Mouse (Mus musculus) mature B cell (primary cell): ENCODE results near the gene Map3k7cl.

Source experiments
- in situ Hi-C: fragments of 300-500 bp; cut with MboI; formaldehyde crosslinking; loops from 2 replicates; pipeline ENCODE4 v1.14.3; 2019

Map3k7cl gene

DNA sequence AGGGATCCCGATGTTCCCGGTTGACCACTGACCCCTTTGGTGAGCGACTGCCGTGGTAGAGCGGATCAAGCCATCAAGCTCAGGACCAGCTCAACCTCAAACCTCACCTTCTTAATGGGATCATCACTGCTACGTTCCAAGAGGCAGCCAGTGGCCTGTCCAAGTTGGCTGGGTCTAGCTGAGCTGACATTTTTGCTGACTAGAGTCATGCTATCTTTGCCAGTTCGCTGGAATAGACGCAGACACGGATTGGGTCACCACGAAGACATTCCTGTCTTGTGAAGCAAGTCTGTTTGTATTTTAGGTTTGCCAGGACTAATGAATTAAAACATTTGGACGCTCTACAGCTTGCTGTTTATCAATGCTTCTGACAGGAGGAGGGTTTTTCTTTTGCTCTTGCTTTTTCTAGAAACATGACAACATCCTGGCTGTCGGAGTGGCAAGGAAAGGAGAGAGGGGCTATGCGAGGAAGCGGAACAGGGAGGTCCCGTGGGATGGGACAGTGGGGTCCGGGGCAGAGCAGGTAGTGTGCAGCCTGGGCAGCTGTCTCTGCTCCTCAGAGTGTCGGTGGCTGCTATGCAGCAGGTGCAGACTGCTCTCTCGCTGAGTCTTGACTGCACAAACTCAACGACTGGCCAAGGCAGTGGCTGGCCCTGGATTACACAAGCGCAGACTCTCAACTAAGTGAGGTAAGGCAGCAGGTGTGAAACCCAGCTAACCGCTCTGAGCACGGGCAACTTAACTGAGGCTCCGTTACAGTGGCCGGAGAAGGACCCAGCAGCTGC lies at the start of gene Map3k7cl:
TSS of gene Map3k7cl (plus strand) at position 424 of the 785 bp plus-strand sequence.
- in situ Hi-C loops, result no loop called here

DNA sequence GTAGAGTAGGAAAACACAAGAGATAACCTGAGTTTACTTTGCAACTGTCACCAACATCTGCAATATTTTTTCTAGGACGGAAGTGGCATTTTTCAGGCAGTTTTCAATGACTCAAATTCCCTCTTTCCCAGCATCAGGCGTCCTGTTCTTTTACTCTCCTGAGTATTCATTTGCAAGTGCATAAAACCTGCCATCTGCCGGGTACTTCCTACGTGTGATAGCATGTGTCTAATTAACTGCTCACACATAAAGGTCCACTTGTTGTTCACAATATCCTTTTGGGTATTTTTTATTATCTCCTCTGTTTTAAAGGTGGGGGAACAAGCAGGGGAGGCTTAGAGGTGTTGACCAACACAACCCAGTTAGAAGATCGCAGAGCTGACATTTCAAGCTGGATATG lies 41.4 kb upstream of the Map3k7cl start:
- in situ Hi-C loops, result no loop called here

DNA sequence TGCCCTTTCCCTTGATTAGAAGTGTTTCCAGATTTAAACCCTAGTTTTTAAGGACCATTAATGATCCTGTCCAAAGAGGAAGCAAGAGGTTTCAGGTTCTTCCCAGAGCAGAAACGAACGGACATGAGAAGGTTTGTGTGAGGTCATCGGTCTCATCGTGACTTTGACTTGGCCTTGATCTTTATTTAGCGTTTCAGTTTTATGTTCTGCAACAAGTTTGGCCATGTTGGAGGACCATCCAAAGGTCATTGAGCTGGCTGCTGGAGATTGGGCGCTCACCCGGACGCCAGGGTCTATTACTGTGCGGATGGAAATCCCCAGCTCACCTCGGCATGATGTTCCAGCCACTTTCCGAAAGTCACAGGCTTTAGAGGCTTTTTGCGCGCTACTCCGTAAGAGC lies 40.8 kb upstream of the Map3k7cl start:
- in situ Hi-C loops, result no loop called here

DNA sequence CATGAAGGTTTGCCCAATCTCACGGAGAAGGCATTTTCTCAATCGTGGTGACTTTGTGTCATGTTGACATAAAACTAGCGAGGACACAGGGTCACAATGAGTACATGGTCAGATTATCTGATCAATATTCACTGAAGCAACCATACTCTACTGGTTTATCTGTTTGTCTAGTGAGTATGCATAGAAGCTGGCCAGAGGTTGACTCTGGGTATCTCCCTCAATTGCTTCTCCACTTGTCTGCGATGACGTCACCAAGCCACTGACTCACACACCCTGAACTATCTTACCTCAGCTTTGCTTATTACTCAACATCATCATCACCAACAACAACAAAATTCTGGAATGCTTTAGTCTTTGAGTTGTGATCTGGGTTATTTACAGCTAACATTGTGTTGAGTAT lies 28.9 kb upstream of the Map3k7cl start:
- in situ Hi-C loops, result no loop called here

DNA sequence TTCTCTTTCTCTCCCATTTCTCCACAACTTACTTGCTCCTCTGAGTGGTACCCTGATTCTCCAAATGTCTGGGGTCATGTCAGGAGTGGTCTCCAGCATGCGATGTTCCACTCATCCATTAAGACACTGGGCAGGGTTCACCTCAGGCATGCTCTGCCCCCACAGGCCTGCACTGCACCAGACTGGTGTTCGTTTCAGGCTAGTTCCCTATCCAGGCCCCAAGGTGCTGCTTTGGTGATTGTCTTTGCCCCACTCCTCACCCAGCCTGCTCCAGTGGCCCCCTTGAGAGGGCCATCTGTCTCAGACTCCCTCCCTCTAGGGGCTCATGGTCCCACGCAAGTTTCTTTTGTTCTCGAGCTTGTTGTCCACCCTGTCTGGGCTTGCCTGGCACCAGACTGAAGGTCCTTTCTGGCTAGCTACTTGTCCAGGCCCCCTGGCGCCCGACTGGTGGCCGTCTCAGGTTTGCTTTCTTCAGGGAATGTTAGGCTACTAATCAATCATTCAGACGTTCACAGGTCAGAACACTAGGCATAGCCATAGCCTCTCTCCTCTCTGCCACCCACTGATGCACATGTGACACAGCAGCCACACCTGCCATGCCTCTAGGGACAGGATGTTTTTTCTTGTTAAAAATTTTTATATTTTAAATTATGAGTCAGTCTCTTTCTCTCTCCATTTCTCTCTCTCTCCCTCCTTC lies 25.4 kb upstream of the Map3k7cl start:
- in situ Hi-C loops, result no loop called here

DNA sequence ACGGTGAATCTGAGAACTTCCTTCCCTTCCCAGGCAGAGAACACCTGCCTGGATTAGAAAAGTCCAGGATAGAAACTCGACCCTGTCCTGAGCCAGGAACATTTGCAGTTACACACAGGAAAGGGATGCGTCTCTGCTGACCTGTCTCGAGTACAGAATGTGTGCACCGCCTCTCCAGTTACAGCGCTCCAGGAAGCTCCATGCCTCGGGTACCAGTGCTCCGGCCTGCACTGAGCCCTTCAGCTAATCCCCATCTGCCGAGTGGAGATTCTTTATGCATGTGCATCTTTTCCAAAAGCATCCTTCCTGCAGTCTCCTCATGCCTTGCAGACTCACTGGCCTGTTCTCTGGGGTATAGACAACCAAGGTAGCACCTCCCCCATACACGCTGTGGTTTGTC lies 24.4 kb upstream of the Map3k7cl start:
- in situ Hi-C loops, result no loop called here

DNA sequence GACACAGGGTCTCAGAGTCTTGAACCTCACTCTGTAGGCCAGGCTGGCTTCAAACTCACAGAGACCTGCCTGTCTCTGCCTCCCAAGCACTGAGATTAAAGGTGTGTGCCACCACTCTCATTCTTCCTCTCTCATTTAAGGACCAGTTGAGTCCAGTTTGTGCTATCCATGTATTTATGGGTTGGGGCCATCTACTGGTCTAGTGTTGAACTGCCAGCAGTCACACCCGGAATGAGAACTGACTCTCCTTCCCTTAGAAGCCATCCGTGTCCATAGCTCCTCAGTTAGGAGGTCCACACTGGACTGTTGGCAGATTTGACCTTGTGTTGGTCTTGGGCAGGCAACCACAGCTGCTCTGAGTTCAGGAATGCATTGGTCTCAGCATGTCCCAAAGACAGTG lies 4.8 kb upstream of the Map3k7cl start:
- in situ Hi-C loops, result no loop called here

DNA sequence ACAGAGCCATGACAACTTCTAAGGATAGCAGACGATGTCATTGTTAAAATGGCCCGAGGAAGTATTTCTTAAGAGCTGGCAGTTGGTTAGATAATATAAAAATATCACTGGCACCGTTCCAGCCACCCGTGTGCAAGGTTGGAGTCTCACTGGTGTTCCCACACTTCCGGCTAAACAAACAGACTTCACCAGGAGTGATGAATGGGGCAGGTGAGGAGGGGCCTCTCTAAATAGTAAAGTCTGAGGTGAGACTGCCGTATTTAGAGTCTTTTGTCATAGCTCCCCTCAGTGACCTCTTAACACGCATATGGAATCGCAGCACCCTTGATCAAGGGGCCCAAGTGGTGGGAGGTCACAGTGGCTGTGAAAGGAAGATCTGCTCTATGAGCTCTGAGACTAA lies 3.2 kb downstream of the Map3k7cl start:
- in situ Hi-C loops, result no loop called here

DNA sequence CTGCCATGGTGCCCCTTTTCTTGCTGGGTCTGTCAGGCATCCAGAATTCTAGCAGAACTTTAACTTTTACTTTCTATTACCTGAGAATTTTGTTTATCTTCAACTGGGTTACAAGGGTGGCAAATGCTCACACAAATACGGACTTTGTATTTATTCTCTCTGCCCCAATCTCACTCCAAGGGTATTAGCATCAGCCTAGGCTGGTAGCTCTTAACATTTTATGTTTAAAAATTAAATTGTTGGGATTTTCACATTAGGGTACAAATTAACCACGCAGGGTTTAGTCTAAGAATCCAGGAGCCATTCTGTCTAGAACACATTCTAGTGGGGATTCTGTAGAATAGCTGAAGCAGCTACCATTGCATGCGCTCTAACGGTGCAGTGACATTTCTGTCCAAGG lies 8.4 kb downstream of the Map3k7cl start:
- in situ Hi-C loops, result no loop called here

DNA sequence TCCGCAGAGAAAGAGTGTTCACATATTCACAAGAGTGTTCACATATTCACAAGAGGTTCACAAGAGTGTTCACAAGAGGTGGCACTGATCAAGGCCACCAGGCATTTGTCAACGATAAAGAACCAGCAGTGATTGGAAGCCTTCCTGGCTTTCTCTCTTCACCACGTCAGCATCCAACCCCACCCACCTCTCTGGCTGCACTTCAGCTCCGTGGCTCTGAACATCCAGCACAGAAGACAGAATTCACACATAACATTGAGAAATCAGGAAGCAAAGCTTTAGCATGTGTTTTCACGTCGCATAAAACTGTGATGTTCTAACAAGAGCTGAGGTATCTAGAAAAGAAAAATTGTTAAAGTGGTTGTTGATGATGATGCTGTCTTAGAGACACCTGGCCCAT lies 10.4 kb downstream of the Map3k7cl start:
- in situ Hi-C loops, result no loop called here

DNA sequence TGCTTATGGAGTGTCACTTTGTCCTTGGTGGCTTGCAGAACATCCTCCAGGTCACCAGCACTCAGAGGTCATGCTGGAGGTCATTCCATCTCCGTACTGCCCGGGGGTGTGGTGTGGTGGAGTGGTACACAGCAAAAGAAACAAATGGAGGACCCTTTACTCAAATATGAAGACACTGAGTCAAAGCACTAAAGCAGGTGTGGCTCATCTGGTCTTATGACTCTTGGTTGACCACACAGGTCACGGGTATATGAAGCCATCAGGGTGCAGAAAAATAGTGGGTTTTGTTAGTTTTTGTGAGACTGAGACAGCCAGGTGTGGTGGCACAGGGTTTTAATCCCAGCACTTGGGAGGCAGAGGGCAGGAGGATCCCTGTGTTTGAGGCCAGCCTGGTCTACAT lies 11.4 kb downstream of the Map3k7cl start:
- in situ Hi-C loops, result no loop called here

DNA sequence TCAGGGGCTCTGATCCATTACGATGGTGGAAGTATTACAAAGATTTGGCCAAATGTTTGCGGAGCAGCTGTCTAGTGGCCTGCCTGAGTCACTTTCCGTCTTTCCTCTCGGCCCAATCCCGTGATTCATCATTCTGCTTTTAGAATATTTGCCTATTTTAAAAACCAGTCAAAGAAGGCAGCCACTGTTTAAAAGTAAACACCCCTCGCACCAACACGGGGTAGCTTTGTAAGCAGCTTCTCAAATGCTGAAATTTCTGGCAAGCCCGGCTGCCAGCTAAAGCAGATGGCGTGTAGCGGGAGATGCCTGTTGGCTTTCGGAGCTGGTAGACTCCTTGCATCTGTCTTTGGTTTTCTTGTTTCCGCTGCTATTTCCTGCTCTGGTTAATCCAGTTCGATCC lies 14.4 kb downstream of the Map3k7cl start:
- in situ Hi-C loops, result no loop called here

DNA sequence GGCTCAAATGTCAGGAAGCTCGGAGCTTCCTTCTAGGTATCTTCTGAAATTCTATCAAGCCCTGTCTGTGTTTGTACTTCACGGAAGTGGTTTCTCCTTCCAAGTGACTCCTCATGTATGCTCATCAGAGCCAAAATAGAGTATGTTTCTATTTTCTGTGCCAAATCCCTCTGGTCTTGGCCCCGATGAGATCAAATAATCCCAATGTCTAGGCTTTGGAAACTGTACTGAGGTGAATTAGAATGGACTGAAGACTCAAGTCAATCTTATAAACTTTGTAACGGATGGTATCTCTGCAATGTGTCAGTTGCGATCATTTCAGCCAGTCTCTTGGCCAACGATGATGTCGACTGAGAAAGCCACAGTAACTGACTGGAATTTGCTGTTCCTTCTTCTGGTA lies 15.1 kb downstream of the Map3k7cl start:
- in situ Hi-C loops, result no loop called here

DNA sequence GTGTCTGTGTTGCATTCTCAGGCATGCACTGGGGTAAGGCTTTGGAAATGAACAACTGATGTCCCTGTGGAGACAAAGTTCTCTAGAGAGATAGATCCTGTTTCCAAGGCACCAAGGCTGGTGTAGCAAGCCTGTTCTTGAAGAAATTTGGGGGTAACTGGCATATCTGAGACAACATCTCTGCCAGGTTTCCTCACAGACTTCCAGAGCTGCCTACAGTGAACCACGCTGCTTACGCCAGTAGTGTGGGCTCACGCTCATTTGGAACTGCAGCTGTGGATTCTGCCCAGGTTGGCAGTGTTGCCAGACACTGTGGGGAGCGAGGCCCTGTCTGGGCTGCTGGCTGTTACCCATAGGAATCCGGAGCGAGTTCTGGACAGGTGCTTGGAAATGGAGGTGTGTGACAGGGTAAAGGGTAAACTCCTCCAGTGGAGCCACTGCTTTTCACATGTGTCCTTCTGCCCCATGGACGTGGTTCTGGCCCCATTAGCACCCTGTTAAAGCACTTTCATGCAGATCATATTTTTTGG lies 16.5 kb downstream of the Map3k7cl start:
- in situ Hi-C loops, result no loop called here

DNA sequence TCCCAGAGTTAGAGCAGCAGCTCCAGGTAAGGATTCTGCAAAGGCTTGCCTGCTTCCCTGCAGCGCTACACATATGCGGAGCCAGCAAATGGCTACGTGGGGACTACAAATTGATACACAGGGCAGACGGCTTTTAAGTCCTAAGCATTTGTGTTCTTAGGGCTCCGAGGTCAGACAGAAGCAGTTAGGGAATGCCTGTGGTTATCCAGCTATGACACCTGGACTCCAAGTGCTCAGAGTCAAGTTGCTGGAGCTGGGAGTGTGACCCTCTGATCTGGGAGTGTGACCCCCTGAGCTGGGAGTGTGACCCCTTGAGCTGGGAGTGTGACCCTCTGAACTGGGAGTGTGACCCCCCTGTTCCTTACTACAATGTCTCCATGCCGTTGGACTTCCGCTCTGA lies 17.2 kb downstream of the Map3k7cl start:
- in situ Hi-C loops, result no loop called here

DNA sequence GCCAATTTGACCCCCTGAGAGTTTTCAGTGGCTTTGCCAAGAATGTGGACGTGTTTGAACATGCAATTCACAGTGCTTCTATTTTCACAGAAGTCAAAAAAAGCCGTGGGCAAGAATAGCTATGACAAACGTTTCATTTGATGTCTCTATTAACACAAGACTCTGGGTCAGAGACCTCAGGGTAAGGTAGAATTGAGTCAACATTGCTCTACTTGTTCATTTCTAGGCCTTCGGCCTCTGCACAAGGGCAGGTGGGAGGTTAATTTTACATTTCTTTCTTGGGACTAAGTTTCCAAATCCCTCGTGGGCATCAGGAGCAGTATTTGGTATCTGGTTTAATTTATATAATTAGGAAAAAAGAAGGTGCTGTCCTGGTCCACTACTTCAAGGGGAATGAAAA lies 20.3 kb downstream of the Map3k7cl start:
- in situ Hi-C loops, result no loop called here

DNA sequence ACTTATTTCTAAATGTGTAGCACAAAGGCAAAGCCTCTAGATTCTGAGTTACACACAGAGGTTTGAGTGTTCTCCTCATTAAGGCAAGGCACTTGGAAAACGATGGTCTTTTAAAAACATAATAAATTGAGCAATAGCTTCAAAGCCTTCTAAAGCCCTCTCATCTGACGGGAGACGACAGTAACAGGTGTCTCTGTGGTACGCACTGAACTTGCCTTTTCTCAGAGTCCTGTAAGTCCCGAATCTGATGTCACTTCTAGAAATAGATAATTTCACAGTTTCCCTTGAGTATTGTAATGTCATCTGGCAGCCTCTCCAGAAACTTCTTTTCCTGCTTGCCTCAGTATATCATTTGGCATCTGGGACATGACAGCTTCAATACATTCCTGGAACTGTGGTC lies 21.0 kb downstream of the Map3k7cl start:
- in situ Hi-C loops, result no loop called here

DNA sequence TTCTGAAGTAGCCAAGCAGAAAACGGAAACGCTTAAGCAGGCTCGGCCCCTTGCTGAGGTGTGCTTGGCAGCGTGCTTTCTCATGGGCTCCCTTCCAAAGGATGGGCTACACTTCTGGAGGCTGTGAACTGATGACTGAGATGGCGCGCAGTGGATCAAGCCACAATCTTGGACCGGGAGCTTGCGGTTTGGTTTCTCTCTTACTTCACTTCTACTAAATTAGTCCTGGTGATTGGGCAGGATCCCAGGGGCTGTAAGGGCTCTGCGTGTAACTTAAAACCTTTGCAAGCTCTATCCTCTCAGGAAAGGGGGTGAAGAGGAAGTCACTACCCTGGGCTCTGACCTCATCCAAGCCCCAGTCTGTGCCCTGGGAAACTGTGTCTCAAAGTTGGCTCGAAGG lies 22.5 kb downstream of the Map3k7cl start:
- in situ Hi-C loops, result no loop called here

DNA sequence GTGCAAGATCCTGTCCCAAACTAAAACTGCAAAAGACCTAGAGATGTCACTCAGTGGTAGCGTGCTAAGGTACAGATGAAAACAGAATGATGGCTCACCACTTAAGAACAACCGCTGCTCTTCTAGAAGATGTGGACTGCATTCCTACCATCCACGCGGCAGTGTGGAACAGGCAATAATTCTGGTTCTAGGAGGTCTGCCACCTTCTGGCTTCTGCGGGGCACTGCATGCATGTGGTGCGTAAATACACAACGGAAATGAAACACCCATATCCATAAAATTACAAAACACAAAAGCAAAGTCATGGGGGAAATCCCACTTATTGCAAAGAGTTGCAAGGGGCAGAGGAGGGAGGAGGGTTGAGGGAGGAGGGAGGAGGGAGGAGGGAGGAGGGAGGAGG lies 25.8 kb downstream of the Map3k7cl start:
- in situ Hi-C loops, result no loop called here

DNA sequence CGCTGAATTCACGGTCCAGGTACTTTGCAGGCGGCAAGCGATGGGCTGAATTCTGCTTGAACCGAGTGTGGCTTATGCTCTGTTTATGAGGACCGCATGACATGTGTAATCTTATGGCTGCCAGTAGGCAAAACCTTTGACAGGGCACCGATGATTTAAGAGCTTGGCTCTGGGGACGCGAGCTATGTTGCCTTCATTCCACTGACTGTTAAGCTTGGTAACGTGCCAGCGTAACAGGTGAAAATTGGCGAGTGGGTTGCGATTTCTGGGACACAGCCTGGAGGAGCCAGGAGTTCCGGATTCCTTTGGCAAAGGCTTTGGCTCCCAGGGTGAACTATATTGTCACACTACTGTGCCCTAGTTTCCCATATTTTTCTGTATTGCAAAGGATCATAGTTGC lies 26.3 kb downstream of the Map3k7cl start:
- in situ Hi-C loops, result no loop called here

DNA sequence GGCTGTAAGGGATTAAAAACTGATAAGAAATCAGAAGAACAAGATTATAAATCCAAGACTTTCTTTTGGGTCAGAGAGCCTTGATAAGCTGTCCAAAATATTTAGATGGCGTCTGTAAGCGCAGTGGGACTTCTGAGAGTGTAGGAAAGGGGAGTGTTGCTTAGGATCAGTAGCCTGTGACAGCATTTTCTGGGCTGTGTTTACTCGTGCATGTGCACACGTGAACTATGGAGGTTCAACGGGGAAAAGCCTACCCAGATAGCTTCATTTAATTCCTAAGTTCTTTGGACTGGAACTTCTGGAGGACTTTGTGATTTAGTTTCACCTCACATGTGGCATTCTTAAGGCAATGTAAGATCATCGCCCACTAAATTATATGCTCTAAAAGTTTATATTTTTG lies 29.6 kb downstream of the Map3k7cl start:
- in situ Hi-C loops, result no loop called here

DNA sequence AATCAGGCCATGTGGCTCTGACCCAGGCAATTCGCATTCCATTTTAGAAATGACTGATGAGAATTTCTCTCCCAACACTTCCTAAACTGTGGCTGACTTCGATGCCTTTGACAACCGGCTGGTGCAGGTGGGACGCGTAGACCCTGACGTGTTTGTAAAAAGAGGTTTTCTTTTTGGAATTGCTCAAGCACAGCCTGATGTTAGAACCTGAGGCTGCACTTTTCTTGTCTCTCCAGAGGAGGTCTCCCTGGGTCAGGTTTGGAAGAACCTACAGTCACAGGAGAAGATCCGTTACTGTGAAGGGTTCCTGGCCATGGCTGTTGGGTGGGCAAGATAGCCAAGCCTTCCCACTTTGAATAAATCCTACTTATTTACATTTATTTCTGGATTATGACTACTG lies 31.5 kb downstream of the Map3k7cl start:
- in situ Hi-C loops, result no loop called here

DNA sequence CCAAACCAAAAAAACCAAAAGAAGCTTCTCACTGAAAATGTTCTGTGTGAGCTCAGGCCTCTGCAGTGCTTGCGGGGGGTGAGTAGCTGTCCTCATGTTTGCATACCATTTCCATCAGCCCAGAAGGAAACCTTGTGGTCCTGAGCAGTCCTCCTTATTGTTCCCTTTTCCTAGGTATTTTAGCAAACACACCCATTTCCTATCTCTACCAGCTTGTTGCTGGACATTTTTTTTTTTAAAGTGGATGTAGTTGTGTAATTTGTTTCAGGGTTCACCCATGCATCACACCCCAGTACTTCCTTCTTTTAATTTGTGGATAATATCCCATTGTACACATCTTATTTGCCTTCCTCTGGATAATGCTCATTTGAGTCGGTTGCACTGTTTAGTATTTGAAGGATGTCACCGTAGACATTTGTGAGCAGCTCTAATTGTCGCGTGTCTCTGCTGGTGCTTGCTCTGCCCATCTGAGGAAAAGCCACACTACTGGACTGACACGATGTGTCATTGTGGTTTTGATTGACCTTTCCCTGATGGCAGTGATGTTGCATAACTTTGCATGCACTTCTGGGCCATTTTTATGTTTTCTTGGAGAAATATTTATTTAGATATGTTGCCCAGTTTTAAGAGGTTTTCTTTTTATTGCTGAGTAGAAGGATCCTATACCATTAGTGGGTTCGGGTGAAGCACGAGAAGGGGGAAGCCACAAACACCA lies 32.6 kb downstream of the Map3k7cl start:
- in situ Hi-C loops, result no loop called here
